Mouse (Mus musculus): ENCODE results near the gene Ppm1d. TPM values are rescaled to one million over a fixed set of nuclear protein-coding genes. Genes with fewer than 3 reads are reported as not detected.
A peak's percentile ranks its signal among the peaks of the same experiment; 100 is the strongest.

The Ppm1d gene
- 22.6 and 25.0 TPM in 2 replicates for polyA plus RNA-seq (2016; fragmentation: Nextera tagmentation; extraction: Ambion mirVana)

DNA sequence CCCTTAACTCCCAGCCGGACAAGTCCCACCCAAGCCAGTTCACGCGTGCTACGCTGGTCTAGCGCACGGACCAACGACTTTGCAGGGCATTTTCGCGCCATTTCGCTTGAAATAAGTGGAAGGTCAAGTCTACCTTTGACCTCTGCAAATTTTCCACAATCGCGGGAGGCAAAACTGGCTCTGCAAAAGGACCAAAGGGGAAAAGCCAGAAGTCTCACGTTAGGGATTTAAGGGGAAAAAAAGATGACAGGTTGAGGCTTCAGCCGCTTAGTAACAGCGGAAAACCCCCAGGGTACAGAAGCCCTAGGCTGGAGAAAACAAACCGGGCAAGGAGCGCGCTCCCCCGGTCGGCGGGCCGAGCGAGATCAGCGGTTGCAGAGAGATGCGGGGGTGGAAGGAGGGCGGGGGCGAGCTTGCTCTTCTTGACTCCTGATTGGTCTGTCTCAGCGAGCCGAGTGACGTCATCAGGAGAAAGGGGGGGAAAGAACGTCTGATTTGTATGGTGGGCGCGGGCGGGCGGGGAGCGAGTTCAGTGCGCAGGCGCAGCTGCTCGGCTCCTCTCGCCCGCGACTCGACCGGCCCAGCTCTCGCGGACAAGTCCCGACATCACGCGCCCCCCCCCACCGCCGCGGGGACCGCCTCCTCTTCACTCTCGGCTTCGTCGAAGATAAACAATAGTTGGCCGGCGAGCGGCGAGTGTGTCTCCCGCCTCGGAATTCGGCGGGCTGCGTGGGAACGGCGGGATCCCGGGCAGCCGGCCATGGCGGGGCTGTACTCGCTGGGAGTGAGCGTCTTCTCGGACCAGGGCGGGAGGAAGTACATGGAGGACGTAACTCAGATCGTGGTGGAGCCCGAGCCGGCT, at the start of gene Ppm1d:
TSS of gene Ppm1d (plus strand) at position 532 of the 862 bp plus-strand sequence.
- WGBS: under 1% methylated on average over 78 of the region's 78 CpGs
- Histone ChIP-seq H3K27ac (peak within 1 kb of the TSS; percentile 97), H3K9me3 (0 out of 2 replicates have a peak, but pooled peaks cover 2% of the 10 kb centered on the region), H3K36me3 (peaks cover 21% of the 10 kb centered on the region), H3K4me1 (replicated peaks) (peaks cover 23% of the 10 kb centered on the region), H3K27me3 (ENCODE audit: insufficient read depth, poor library complexity, severe bottlenecking) (no peaks in the 10 kb centered on the region), H3K4me3 (peak within 1 kb of the TSS; percentile 95)
- DNase-seq (ENCODE audit: low spot score): peak; percentile 99

DNA sequence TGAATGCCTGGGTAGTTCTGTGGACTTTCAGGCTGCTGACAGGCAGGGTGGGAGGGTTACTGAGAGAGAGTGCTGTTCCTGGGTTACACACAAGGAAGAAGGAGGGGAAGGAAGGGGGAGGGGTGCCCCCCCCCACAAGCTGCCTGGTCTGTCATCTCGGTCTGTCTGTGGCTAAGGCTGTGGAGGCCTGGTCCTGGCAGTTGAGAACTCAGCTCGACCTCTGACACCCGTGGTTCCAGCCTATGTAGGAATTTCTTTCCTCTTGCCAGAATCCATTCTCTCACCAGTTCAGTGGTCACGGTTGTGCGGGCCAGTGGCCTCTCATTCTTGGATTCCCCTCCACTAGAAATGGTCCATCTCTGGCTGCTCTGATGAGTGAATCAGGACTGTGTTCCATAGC, 46.4 kb upstream of the Ppm1d start:
- H3K27ac ChIP-seq: no peak overlapping the region
- no peaks in the 10 kb centered on the region for H3K36me3 ChIP-seq
- no peaks in the 10 kb centered on the region for H3K9me3 ChIP-seq
- H3K4me3 ChIP-seq: no peak overlapping the region
- H3K4me1 ChIP-seq (replicated peaks): no peaks in the 10 kb centered on the region
- no peak for DNase-seq (ENCODE audit: low spot score)
- H3K27me3 ChIP-seq (ENCODE audit: insufficient read depth, poor library complexity, severe bottlenecking): no peaks in the 10 kb centered on the region
- 62% methylated on average over 5 of the region's 5 CpGs for WGBS

DNA sequence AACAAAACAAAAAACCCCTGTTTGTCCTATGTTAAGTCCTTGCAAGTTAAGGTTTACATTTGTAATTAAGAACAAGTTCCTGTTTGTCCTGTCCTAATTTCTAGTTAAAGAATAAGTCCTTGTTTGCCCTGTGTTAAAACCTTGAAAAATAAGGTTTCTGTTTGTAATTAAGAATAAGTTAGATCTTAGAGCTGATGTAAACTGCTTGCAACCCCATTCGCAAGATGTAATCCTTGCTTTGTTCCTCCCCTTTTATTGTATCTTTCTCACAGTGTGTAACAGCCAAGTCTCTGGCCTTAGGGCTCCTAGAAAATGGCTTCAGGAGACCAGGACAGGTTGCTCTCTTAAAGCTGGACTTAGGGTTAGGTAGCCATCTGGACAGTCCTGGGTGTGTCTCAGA, 43.7 kb upstream of the Ppm1d start:
- Histone ChIP-seq H3K36me3 (no peaks in the 10 kb centered on the region), H3K9me3 (no peaks in the 10 kb centered on the region), H3K4me3 (no peak overlapping the region), H3K27me3 (ENCODE audit: insufficient read depth, poor library complexity, severe bottlenecking) (no peaks in the 10 kb centered on the region), H3K4me1 (replicated peaks) (no peaks in the 10 kb centered on the region), H3K27ac (no peak overlapping the region)
- no peak for DNase-seq (ENCODE audit: low spot score)
- WGBS: 93% methylated on average over 1 of the region's 1 CpGs

DNA sequence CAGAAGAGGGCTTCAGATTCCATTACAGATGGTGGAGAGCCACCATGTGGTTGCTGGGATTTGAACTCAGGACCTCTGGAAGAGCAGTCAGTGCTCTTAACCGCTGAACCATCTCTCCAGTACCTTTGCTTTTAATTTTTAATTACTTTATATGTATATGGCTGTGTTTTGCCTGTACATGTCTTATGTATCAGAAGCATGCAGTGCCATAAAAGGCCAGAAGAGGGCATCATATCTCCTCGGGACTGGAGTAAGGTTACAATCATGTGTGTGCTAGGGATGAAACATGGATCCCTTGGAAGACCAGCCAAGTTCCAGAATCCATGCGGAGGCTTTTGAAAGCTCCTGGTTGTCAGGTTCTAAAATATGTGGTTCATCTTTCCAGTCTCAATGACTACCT, 40.4 kb upstream of the Ppm1d start:
- H3K9me3 ChIP-seq: no peaks in the 10 kb centered on the region
- H3K36me3 ChIP-seq: no peaks in the 10 kb centered on the region
- 53% methylated on average over 3 of the region's 3 CpGs for WGBS
- H3K4me1 ChIP-seq (replicated peaks): no peaks in the 10 kb centered on the region
- H3K27me3 ChIP-seq (ENCODE audit: insufficient read depth, poor library complexity, severe bottlenecking): no peaks in the 10 kb centered on the region
- H3K4me3 ChIP-seq: no peak overlapping the region
- DNase-seq (ENCODE audit: low spot score): peak; percentile 34
- no peak overlapping the region for H3K27ac ChIP-seq

DNA sequence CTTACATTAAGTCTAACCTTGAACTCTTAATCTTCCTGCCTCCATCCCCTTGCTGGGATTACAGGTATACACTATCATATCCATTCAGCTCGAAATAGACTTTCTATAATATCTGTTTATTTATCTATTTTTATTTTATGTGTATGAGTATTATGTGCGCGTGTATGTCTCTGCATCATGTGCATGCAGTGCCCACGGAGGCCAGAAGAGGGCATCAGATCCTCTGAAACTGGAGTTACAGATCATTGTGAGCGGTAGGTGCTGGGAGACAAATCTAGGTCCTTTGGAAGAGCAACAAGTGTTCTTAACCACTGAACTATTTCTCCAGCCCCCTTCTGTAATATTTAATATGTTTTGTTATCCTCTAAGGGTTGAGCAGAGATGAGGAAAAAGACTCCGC, 37.7 kb upstream of the Ppm1d start:
- 69% methylated on average over 6 of the region's 6 CpGs for WGBS
- no peaks in the 10 kb centered on the region for H3K36me3 ChIP-seq
- H3K4me3 ChIP-seq: no peak overlapping the region
- no peaks in the 10 kb centered on the region for H3K9me3 ChIP-seq
- DNase-seq (ENCODE audit: low spot score): no peak
- H3K4me1 ChIP-seq (replicated peaks): 0 out of 2 replicates have a peak, but pooled peaks cover 3% of the 10 kb centered on the region
- H3K27ac ChIP-seq: no peak overlapping the region
- no peaks in the 10 kb centered on the region for H3K27me3 ChIP-seq (ENCODE audit: insufficient read depth, poor library complexity, severe bottlenecking)

DNA sequence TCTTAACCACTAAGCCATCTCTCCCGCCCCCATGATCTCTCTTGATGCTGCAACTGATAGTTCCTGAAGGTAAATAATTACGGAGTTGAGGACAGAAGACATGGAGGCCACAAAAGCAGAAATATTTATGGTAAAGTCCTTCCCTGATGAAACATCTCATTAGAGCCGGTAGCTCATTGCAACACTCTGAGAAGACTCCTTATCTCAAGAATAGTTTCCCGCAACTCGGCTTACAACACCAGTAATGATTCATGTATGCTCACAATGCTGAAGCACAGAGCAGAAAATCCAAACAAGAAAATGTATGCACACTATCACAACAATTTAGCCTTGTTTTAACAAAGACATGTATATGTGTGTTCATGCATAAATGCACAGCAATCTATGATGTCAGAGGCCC, 35.9 kb upstream of the Ppm1d start:
- Histone ChIP-seq H3K4me1 (replicated peaks) (0 out of 2 replicates have a peak, but pooled peaks cover 3% of the 10 kb centered on the region), H3K4me3 (no peak overlapping the region), H3K9me3 (no peaks in the 10 kb centered on the region), H3K27ac (no peak overlapping the region), H3K27me3 (ENCODE audit: insufficient read depth, poor library complexity, severe bottlenecking) (no peaks in the 10 kb centered on the region), H3K36me3 (no peaks in the 10 kb centered on the region)
- DNase-seq (ENCODE audit: low spot score): no peak
- WGBS: 93% methylated on average over 5 of the region's 5 CpGs

DNA sequence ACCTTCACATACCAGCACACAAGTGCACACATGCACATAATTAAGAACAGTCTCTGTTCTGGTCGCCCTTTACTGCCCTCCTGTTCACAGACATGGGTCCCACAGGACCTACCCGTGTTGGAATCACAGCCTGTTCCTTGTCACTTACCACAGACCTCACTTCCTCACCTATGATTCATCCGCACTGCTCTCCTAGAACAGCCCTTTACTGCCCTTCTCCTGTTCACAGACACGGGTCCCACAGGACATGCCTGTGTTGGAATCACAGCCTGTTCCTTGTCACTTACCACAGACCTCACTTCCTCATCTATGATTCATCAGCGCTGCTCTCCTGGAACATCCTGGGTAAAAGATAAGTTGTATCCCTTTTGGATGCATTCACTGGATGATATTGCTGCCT, 33.4 kb upstream of the Ppm1d start:
- Histone ChIP-seq H3K27ac (no peak overlapping the region), H3K4me1 (replicated peaks) (0 out of 2 replicates have a peak, but pooled peaks cover 3% of the 10 kb centered on the region), H3K4me3 (no peak overlapping the region), H3K27me3 (ENCODE audit: insufficient read depth, poor library complexity, severe bottlenecking) (no peaks in the 10 kb centered on the region), H3K9me3 (no peaks in the 10 kb centered on the region), H3K36me3 (no peaks in the 10 kb centered on the region)
- DNase-seq (ENCODE audit: low spot score): no peak
- 76% methylated on average over 5 of the region's 5 CpGs for WGBS

DNA sequence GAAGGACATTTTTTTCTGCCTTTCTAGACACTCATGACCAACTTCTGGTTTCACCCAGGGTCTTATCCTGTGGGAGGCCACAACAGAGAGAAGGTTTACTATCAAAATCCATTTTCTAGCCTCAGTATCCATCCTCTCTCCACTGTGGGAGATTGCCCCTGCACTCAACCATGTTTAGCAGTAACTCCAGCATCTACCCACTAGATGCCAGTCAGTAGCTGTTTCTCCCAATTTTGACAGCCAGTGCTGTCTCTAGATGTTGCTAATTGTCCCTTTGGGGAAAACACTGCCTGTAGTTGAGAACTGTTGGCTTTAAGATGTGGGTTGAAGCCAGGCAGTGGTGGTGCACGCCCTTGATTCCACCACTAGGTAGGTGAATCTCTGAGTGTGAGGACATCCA, 32.9 kb upstream of the Ppm1d start:
- Histone ChIP-seq H3K36me3 (no peaks in the 10 kb centered on the region), H3K27me3 (ENCODE audit: insufficient read depth, poor library complexity, severe bottlenecking) (no peaks in the 10 kb centered on the region), H3K4me1 (replicated peaks) (0 out of 2 replicates have a peak, but pooled peaks cover 3% of the 10 kb centered on the region), H3K4me3 (no peak overlapping the region), H3K27ac (no peak overlapping the region), H3K9me3 (no peaks in the 10 kb centered on the region)
- no peak for DNase-seq (ENCODE audit: low spot score)
- 81% methylated on average over 1 of the region's 1 CpGs for WGBS

DNA sequence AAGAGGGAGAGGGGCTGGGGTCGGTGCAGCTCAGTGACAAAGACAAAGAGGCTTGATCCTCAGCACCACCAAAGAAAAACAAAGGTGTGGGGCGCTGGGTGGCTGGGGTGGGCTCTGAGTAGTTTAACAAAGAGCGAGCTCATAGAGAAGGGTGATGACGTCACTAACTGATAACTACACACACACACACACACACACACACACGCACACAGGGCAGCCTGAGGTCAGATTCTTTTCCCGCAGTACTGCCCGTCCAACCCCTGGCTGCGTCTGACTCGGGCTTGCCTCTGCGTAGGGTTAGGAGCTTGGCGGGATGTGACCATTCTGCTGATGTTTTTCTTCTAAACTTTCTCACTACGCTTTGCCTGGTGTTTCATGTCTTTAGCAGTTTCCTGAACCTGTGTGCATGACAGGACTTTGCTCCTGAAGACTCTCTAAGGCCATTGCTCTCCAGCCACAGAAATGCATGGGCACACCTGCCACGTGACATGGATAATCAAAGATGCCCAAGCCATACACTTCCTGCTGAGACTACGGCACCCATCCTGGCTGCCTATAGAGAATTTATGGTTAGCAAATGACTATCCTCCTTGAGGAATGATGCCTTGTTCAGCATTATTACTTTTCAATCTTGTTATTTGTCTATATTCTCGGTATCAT, 29.7 kb upstream of the Ppm1d start:
- H3K36me3 ChIP-seq: no peaks in the 10 kb centered on the region
- H3K27me3 ChIP-seq (ENCODE audit: insufficient read depth, poor library complexity, severe bottlenecking): no peaks in the 10 kb centered on the region
- WGBS: 77% methylated on average over 15 of the region's 15 CpGs
- no peaks in the 10 kb centered on the region for H3K9me3 ChIP-seq
- H3K27ac ChIP-seq: no peak overlapping the region
- no peak overlapping the region for H3K4me3 ChIP-seq
- H3K4me1 ChIP-seq (replicated peaks): 0 out of 2 replicates have a peak, but pooled peaks cover 3% of the 10 kb centered on the region
- no peak for DNase-seq (ENCODE audit: low spot score)

DNA sequence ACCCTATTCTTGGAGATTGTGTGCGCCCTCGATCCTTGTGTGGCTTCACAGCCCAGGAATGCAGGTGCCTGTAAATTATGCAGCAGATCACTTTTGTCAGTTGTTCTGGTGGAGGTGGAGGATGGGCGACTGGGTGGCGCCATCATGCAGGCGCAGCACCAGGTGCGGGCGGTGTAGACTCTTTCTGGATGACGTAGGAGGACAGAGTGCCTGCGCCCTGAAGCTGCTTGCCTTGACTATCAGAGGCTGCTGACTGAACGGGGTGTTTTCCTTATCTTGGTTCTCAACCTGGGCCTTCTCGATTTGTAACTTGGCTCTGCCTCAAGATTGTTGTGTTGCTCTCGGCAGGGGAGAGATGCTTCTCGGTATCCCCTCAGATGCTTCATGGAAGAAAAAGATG, 13.1 kb upstream of the Ppm1d start:
- Histone ChIP-seq H3K36me3 (no peaks in the 10 kb centered on the region), H3K27ac (no peak overlapping the region), H3K9me3 (no peaks in the 10 kb centered on the region), H3K4me1 (replicated peaks) (no peaks in the 10 kb centered on the region), H3K27me3 (ENCODE audit: insufficient read depth, poor library complexity, severe bottlenecking) (no peaks in the 10 kb centered on the region), H3K4me3 (no peak overlapping the region)
- WGBS: 83% methylated on average over 13 of the region's 13 CpGs
- no peak for DNase-seq (ENCODE audit: low spot score)

DNA sequence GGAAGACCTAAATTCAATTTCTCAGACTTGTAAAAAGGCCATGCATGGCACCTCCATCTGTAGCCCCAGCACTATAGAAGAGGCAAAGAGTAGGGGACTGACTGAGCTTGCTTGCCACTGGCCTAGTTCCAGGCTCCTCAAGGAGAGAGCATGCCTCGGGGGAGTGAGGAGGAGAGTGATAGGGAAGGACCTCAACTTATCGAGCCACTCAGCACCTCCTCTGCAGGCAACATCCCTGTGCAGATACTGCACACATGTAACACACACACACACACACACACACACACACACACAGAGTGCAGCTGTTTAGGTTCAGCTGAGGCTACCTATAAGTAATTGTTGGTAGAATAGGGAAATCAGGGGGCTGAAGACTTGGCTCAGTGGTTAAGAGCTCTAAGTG, 11.2 kb upstream of the Ppm1d start:
- Histone ChIP-seq H3K27ac (no peak overlapping the region), H3K9me3 (no peaks in the 10 kb centered on the region), H3K36me3 (no peaks in the 10 kb centered on the region), H3K4me3 (no peak overlapping the region), H3K27me3 (ENCODE audit: insufficient read depth, poor library complexity, severe bottlenecking) (no peaks in the 10 kb centered on the region), H3K4me1 (replicated peaks) (no peaks in the 10 kb centered on the region)
- WGBS: 91% methylated on average over 2 of the region's 2 CpGs
- DNase-seq (ENCODE audit: low spot score): no peak

DNA sequence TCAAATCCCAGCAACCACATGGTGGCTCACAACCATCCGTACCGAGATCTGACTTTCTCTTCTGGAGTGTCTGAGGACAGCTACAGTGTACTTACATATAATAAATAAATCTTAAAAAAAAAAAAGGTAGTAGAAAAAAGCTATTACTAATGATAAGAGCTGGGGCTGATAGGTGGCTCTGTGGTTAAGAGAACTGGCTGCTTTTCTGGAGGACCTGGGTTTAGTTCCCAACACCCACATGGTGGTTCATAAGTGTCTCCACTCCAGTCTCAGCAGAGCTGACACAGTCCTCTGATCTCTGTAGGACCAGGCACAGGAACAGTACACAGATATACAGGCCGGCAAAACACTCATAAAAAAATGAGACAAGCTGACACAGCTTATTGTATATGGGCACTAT, 9.9 kb upstream of the Ppm1d start:
- 89% methylated on average over 3 of the region's 3 CpGs for WGBS
- no peak for DNase-seq (ENCODE audit: low spot score)
- Histone ChIP-seq H3K4me3 (no peak overlapping the region), H3K4me1 (replicated peaks) (no peaks in the 10 kb centered on the region), H3K27me3 (ENCODE audit: insufficient read depth, poor library complexity, severe bottlenecking) (no peaks in the 10 kb centered on the region), H3K27ac (no peak overlapping the region), H3K36me3 (no peaks in the 10 kb centered on the region), H3K9me3 (no peaks in the 10 kb centered on the region)

DNA sequence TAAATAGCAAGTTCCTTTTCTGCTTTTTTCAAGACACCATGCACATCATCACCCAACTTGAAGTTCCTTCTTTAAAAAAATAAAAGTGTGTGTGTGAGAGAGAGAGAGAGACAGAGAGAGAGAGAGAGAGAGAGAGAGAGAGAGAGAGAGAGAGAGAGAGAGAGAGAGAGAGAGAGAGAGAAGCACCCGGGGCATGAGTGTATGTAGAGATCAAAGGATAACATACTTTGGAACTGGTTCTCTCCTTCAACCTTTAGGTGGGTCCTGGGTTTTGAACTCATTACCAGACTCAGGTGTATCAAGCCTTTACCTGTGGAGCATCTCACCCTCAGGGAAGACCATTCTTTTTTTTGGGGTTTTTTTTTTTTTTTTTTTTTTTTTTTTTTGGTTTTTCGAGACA, 9.2 kb upstream of the Ppm1d start:
- DNase-seq (ENCODE audit: low spot score): no peak
- no peaks in the 10 kb centered on the region for H3K4me1 ChIP-seq (replicated peaks)
- no peaks in the 10 kb centered on the region for H3K9me3 ChIP-seq
- no peaks in the 10 kb centered on the region for H3K36me3 ChIP-seq
- 75% methylated on average over 2 of the region's 2 CpGs for WGBS
- no peak overlapping the region for H3K27ac ChIP-seq
- H3K4me3 ChIP-seq: no peak overlapping the region
- no peaks in the 10 kb centered on the region for H3K27me3 ChIP-seq (ENCODE audit: insufficient read depth, poor library complexity, severe bottlenecking)
